Mouse (Mus musculus) WW6 (cell line): ENCODE measurements around the gene Brd3.
"Not testable (repeated sequence)": the region's sequence is repeated elsewhere in the genome, so short reads cannot be mapped to it uniquely, and the experiment has no call there.

Experiments
- DNase-seq: peaks from one replicate; pipeline ENCODE4 v3.0.0-alpha.2; 2013; ENCODE audit warnings: low read depth, low spot score

Gene Brd3

DNA sequence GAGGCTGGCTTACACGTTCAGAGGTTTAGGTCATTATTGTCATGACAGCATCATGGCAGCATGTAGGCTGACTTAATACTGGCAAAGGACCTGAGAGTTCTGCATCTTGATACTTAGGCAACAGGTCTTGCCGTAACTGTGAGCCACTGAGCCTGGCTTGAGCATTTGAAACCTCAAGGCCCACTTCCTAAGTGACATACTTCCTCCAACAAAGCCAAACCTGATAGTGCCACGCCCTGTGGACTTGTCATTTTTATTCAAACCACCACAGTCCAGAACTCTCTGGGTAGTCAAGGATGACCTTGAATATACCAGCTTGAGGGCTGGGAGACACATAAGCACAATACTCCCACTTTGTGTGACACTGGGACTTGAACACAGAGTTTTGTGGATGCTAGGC lies 5.4 kb upstream of the Brd3 start:
- DNase-seq = no peak

DNA sequence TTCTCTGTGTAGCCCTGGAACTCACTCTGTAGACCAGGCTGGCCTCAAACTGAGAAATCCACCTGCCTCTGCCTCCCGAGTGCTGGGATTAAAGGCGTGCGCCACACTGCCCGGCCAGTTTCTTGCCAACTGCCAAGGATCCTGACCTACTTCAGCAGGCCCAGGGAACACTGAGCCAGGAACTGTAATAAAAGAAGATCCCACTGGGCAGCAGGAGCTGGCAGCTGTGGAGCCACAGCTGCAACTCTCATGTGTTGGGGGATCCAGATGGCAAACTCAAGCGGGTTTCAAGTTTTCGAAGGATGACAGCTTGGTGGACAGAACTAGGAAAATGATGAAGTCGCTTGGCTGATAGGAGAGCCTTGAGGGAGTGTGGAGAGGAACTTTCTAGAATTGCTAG lies 3.2 kb upstream of the Brd3 start:
- DNase-seq = no peak

DNA sequence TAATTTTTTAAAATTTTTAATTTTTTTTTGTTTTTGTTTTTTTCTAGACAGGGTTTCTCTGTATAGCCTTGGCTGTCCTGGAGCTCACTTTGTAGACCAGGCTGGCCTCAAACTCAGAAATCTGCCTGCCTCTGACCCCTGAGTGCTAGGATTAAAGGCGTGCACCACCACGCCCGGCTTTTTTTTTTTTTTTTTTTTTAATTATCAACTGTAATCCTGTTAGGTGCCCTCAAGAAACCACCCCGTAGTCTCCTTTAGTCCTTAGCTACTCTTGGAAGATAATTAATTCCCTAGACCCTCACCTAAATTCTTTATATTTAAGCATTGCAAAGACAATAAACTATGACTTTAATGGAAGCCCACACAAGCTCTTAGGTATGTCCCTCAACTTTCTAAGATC lies 804 bp downstream of the Brd3 start:
- not testable (repeated sequence) for DNase-seq

DNA sequence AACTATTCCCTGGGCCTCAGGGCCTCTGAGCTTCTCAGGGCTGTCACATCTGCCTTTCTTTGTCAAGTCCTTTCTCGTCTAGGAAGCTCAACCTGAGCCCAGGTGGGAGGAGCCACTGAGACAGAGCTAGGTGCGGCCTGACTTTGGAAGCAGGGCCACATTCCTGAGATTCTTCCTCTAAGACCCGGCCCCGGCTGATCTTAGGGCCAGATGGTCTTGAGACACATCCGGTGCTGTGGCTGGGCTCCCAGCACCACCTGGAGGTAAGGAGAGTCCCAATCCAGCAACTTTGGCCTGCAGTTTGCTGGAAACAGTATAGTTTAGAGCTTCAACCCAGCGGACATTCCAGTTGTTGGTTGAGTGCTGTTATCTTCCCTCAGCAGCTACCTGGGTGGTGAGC lies 1.9 kb downstream of the Brd3 start:
- DNase-seq = peak; percentile 95

DNA sequence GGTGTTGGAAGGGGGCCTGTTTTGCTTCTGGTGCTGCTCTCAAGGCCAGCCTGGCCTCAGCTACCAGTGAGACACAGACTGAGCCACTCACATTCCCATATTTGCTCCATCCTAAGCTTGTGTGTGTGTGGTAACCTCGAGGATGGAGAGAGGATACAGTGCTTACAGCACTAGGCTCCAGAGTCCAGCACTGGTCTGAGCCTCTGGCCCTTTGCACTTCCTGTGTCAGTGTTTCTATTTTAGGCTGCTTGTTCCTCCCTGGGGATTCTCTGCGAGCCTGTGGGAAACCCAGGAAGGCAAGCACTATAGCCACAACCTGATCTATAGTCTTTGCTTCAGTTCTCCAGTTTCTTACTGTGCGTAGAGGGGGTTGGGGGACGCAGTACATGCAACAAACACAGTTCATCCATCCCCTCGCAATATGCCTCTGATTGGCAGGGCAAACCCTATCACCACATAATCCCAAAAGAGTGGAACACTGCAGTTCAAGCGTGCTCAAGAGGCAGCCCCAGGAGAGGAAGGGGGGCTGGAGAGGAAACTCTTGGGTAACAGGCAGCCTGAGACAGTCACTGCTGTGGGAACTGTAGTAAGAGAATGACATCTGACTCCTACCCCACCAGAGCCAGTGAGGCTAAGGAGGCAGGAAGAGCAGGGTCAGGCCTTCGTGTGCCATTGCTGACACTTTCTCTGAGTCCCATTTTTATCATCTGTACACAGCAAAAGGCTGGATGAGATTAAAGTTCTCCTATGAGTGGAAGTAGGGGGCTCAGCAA lies 3.2 kb downstream of the Brd3 start:
- no peak for DNase-seq

DNA sequence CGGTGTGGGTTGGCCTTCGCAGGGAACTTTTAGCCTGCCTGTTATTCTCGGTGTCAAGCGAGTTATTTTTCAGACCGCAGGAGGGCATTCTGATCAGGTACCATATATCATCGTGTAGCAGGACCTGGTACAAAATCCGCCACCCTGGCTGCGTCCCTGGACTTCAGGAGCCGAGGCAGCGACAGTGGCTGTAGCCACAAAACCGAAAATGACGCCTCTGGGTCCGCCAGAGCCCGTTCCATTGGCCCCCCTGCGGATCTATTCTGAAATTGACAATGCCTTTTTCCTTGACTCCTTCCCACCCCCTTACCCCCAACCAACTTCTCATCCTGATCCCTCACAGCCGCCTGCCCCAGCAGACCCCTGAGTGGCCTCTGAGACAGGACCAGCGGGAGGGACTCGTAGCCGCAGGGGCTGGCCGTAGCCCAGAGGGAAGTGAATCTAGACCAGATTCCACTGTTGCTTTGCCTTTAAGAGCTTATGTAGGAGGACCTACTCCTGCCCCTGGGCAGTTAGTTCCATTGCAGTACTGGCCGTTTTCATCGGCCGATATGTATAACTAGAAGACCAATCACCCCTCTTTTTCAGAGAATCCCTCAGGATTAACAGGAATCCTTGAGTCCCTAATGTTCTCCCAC lies 11.0 kb downstream of the Brd3 start:
- DNase-seq = no peak

DNA sequence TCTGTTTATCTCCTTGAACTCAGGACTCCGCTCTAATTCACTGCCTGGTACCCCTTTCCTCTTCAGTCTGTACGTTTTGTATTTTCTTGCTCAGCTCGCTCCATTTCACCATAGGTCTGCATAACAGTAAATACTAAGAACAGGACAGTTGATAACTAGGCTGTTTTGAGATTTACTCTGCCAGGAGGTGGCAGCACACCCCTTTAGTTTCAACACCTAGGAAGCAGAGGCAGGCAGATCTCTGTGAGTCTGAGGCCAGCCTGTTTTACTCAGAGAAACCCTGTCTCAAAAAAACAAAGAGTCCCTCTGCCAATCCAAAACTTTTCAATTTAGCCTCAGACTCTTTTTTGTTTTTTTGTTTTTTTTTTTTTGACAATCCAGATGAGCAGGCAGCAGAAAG lies 13.5 kb downstream of the Brd3 start:
- DNase-seq = no peak

DNA sequence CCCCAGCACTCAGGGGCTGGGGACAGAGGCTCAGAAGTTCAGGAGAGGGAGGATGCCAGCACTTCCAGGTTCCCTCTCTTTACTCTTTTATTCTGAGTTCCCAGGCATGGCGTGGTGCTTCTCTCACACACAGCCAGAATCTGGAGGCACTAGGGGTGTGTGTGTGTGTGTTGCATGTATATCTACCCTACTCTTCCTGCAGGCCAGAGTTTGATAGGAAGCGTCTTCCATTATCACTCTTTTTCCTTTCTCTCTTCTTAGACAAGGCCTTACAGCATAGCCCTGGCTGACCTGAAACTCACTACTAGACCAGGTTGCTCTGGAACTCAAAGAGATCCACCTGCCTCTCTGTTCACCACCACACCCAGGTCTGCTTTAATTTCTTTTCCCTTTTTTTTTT lies 16.5 kb downstream of the Brd3 start:
- DNase-seq = no peak

DNA sequence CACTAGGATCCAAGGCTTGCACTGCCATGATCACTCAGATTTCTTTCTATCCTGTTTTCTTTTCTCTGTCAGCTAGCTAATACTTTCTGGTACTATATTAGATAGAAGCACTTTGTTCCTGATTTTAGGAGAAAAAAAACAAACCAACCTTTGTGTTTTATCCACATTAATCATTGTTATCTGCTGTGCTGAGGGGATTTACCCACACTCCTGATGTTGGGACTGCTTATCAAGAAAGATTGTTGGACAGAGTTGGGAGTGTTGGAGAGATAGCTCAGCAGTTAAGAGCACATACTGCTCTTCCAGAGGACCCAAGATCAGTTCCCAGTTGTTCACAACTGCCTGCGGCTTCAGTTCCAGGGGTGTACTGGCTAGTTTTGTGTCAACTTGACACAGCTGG lies 19.1 kb downstream of the Brd3 start:
- no peak for DNase-seq

DNA sequence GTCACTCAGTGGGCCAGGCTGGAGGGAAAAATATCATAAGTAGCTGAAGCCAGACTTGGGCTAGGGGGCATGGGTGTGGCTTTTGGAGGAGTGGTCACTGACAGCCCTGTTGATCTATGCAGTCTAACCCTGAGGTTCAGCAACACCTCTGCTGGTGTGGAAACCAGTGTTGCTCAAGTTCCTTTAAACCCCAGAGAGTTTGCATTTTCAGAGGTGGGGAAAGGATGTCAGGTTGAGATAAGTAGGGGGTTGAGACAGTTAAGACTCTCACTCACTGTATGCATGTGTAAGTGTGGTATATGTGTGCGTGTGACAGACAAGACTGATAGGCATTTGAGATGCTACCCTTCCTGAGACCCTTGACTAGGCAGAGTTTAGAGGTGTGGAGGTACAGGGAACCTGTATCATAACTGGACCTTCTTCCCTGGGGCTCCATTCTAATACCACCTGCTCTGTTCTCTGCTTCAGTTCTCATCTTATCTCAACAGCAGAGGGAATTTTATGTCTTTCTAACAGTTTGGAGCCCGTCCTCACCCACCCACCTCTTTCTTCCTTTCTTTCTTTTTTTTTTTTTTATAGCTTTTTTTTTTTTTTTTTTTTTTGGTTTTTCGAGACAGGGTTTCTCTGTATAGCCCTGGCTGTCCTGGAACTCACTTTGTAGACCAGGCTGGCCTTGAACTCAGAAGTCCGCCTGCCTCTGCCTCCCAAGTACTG lies 20.0 kb downstream of the Brd3 start:
- DNase-seq = no peak

DNA sequence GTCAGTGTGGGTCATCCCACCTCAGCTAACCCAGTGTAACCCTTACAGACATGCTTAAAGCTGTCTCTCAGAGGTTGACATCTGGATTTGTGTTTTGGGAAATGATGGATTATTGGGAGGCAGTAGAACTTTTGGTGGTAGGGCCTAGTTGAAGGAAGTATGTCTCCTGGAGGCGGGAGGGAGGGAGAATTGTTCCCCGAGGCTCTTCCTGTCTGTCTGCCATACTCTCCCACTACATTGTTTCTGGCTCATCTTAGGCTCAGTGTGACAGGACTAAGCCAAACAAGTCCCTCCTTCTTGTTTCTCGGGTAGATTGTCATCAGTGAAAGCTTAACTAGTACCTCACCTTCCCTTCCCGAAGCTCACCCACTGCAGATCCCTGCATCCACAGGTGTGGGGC lies 20.7 kb downstream of the Brd3 start:
- DNase-seq = no peak

DNA sequence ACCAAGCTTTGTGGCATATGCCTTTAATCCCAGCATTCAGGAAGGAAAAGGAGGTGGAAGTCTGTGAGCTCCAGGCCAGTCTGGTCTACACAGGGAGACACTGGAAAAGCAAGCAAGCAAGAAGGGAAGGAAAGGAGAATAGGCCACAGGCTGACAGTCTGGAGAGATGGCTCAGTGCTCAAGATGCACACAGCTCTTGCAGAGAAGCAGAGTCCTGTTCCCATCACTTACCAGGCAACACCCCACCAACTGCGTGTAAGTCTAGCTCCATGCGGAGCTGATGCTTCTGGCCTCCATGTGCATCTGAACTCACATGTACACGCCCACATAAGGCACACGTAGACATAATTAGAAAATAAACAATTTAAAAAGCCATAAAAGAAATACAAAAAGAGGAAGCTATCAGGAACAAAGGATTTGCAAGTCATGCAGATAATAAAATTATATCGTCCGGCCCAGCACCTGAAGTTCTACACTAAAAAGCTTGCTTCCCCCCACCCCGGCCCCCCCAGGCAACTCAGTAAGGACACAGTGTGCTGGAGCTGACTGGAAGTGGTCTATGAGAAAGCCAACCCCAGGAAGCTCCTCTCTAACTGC lies 25.1 kb downstream of the Brd3 start:
- DNase-seq = no peak

DNA sequence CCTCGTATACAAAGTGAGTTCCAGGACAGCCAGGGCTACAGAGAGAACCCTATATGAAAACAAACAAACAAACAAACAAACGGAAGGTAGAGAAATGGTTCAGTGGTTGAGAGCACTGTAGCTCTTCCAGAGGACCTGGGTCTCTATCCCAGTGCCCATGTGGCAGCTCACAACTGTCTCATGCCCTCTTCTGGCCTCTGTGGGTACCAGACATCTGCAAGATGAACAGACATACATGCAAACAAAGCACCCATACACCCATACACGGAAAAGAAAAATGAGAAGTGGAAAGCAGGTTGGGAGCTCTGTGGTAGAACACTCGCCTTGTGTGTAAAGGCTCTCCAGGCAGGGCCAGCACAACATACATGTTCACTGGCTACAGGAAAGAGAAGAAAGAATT lies 27.1 kb downstream of the Brd3 start:
- no peak for DNase-seq

DNA sequence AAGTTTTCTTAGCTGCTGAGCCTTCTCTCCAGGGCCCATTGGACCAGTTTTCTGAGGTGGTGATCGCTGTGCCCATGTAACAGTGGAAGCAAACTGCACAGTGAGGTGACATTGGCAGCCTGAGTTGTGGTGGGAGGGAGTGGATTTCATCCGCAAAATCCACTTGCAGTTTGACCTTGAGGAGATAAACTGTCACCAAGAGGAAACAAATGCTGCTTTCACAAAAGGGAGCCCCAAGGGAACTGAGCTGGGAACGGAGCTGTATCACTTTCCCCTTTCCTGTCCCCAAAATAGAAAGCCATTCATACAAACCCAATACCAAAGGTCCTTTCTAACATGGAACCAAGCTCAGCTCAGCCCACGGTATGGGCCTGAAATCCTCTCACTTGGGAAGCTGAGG lies 27.6 kb downstream of the Brd3 start:
- DNase-seq = no peak

DNA sequence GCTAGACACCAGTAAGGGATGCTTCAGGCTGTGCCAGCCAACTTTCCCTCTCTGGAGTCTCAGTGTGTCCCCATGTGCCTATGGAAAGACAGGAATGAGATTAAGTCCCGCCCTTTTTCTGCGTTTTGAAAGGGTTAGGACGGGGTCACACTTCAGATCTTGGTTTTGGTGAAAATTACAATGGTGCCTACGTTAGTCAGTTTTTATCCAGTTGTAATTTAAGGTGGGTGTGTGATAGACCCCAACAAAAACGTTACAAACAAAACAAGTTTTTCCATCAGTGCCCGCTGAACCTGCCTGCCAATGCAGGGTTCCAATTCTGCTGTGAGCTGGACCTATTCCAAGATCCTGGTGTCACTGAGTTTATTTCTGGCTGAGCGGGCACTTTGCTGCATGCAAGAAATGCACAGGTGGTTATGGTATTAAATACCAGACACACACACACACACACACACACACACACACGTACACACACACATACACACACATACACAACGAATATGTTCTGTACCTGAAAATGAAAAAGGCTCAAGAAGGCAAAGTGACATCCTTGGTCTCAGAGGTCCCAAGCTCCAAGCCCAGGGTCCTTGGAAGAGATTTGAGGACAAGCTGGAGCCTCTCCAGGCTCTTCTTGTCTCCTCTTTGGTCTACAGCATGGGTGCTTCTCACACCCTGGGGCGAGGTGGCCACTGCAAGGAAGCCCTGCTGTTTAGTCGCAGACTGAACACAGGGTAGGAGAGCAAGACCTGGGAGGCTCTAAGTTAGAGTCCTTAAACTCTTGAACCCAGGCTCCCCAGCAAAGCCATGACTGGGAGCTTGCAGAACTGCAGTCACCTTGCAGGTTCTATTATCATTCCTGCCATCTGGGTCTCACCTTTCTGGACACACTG lies 30.9 kb downstream of the Brd3 start:
- DNase-seq = no peak

DNA sequence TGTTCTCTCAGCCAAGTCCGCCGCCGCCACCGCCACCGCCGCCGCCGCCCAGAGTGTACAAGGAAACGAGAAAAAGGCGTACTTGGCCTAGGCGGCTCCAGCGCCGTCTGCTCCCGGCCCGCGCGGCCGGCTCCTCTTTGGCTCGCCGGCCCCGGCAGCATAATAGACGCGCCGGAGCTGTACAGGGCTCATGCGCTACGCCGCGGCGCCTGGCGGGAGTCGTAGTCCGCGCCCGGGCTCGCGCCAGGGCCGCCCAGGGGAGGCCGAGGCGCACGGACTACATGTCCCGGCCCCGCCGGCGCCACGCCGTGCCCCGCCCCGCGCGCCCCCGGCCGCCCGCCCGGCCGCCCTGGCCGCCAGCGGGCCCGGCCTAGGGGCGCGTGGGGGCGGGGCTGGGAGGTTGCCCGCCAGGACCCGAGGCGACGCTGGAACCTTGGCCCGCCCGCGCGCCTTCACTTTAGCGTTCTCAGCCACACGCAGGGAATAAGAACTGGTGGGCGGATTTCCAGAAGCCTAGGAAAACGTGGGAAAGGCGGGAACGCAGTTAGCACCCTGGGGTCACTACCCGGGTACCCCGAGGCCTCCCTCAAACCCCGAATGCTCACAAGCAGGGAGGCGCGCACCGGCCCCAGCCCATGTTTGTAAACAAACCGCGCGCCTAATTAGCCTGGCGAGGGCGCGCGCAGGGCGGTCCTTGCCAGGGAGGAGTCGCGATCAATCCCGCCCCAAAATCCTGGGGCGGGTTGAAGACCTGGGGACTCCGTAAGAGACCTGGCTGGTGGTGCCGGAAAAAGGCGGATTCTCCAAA lies 31.8 kb downstream of the Brd3 start:
- DNase-seq = peak; percentile 85

DNA sequence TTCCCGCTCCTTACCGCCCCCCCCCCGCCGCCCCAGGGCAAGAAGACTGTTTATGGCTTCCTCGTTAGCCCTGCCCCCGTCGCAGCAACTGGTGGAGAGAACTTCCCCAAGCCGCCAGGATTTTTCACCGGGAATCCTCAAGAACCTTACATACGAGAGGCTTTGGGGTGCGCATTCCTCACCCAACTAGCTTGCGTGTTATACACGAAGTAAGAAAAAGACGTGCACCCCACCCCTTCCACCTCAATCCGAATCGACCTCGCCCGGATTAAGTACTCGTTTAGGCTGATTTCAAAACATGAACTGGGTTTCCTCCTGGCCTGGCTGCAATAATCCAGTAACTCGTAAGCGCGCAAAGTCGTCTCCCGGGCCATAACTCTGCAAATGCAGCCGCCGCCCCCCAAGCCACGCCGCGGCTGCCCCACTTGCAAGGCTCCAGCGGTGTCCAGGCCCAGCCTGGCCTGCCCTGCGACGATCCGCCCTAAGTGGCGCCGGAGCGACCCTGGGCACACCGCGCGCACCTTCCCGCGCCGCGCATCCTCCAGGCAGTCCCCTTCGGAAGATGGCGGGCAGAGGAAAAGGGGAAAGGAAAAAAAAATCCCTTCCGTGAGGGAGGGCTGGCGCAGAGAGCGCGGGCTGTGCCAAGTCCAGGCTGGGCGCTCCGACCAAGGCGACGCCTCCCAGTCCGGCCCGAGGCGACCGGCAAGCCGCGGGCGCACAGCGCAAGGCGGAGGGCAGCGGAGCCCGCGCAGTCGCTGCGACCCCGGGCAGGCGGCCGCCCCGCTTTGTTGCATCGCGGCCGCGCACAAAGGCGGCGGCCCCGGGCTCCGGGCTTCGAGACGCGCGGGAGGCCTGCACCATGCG lies 32.6 kb downstream of the Brd3 start:
- DNase-seq = no peak

DNA sequence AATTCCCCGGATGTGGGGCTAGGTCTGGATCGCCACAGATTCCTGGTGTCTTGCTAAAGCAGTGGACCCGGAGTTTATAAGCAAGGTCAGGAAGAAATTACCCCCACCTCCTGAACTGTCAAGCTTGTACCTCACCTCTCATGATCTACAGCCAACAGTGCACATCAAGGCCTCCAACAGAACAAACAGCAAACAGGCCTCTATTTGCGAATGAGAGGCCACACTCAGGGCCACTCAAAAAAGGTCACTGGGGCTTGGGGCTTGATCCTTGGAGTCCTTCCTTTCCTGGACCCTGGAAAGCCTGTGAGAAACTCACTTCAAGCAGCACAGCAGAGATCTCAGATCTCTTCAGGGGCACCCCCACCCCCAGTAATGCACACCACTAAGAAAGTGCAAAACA lies 33.6 kb downstream of the Brd3 start:
- no peak for DNase-seq

DNA sequence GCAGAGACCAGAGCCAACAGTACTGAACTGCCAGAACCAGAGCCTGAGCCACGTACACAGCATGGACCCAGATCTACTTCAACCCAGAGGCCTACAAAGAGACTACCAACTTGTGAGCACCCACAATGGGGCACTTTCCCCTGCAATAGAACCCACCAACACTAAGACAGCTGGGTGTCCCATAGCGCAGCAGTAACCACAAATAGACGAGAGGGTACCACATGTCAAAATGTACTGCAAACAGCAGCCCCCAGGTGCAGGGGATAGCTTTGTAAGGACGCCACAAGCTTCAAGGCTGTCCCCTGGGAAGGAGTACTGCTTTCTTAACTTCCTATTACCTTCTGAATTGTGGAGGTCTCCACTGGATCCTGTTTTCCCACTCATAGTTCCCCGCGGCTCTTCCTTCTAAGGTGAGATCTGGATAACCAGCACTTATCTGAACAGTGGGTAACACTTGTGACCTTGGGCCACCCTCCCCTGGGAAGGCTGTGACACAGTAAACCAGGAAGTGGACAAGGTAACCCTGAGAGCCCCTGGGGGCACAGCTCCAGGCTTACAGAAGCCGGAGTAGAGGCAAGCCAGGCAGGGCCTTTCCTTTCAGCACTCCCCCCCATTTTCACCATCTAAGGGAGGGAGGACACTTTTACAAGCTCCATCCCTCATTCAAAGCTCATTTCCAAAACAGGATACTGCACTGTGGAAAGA lies 34.2 kb downstream of the Brd3 start:
- DNase-seq = no peak
